ENCODE assay signal across 17 mouse cellular contexts in the genomic region with DNA sequence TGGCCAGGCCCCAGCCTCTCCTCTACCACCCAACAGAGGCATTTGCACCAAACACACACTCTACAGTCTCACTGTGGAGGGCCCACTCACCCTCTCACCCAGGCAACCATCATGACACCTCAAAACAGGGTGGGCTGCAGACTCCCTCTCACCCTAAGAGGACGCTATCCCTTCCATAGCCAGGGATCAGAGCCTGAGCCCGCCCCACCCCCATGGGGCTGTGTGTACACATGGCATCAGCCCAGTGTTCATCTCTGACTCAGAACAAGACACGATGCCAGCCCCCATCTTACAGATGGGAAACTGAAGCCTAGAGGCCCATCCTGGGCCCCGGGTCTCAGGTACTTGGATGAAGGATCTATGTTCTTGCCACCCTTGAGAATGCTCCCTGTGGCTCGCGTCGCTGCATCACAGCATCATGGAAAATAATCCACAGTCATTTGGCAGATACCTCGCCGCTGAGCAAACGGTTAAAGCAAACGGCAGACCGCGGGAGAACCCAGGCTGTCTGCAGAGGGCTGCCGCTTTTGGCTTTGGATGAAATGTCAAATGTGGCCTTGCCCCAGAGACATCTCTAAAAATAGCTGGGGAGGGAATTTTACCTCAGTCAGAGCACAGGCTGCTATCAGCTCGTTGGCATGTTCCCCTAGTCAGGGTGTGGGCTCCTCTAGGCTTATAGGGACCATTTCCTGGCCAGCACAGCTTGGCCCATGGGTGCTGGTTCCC.
A peak's percentile ranks its signal among the peaks of the same experiment; 100 is the strongest.
DNase-seq lines count a peak whose midpoint lies in the region; ATAC-seq and TF ChIP-seq lines count a peak whose summit lies in the region.
"Had no signal": no experiment of that assay in that cellular context is flagged by ENCODE, and none has a peak within 500 bp of the region (broad histone marks: within the 10 kb centered on the region; RNA-seq: fewer than 3 reads in every experiment).

No protein-coding gene starts in this region.

- intact Hi-C loops in heart, postnatal 14 days (cut with DNase I) = no loop called here
- intact Hi-C loops in left cerebral cortex, adult 2 months (cut with DNase I) = no loop called here

- ATAC-seq in kidney, embryonic 16.5 days (ENCODE audit: low FRiP score, low TSS enrichment) = no peak
- ATAC-seq: forebrain, embryonic 15.5 days; intestine, embryonic 16.5 days had no signal

- H3K4me1 ChIP-seq in kidney, embryonic 16.5 days (ENCODE audit: insufficient read depth, low read length) = no peaks in the 10 kb centered on the region
- H3K4me1 ChIP-seq: liver, embryonic 13.5 days had no signal

- 89% methylated on average over 15 of the region's 15 CpGs for WGBS in kidney, embryonic 16.5 days

- no peaks in the 10 kb centered on the region for H3K27me3 ChIP-seq in kidney, embryonic 16.5 days (ENCODE audit: insufficient read depth, low read length)
- H3K27me3 ChIP-seq: forebrain, embryonic 15.5 days; liver, embryonic 13.5 days; midbrain, embryonic 12.5 days; neural tube, embryonic 12.5 days had no signal

- TF ChIP-seq CTCF in left cerebral cortex, adult 2 months (IDR thresholded peaks at IDR 0.05) = no peak

- no peaks in the 10 kb centered on the region for H3K36me3 ChIP-seq in kidney, embryonic 16.5 days (ENCODE audit: insufficient read depth, low read length)
- H3K36me3 ChIP-seq: forebrain, embryonic 15.5 days; hindbrain, embryonic 10.5 days; liver, embryonic 13.5 days; midbrain, embryonic 12.5 days; neural tube, embryonic 12.5 days had no signal

- peak; percentile 6 for DNase-seq in layer of hippocampus, adult 11-12 months (ENCODE audit: low spot score)
- no peak for DNase-seq in layer of hippocampus, adult 8-10 months (ENCODE audit: low spot score in 2 of 2)
- peak; percentile 48 to 57 for DNase-seq in cerebellum, postnatal 10 days
- peak; percentile 19 for DNase-seq in heart, adult 8-10 months (ENCODE audit: low spot score)
- peak; percentile 17 to 38 for DNase-seq in heart, postnatal 14 days
- DNase-seq in neural tube, embryonic 10.5 days (ENCODE audit: extremely low spot score, low spot score) = no peak
- no peak for DNase-seq in left cerebral cortex, adult 2 months (ENCODE audit: extremely low spot score in 1 of 2, low spot score in 2 of 2)
- DNase-seq: adrenal gland, postnatal 14 days; liver, embryonic 13.5 days; thymus, adult 2 months had no signal

- H3K27ac ChIP-seq in kidney, embryonic 16.5 days (ENCODE audit: low read length) = no peak overlapping the region
- H3K27ac ChIP-seq in left cerebral cortex, adult 2 months = no peak overlapping the region
- H3K27ac ChIP-seq: forebrain, embryonic 15.5 days; hindbrain, embryonic 10.5 days; layer of hippocampus, adult 2 months; liver, embryonic 13.5 days; midbrain, embryonic 12.5 days; neural tube, embryonic 12.5 days had no signal

- 0 out of 2 replicates have a peak, but pooled peaks cover 9% of the 10 kb centered on the region for H3K9me3 ChIP-seq in kidney, embryonic 16.5 days (ENCODE audit: low read length)
- H3K9me3 ChIP-seq: forebrain, embryonic 15.5 days; liver, embryonic 13.5 days; midbrain, embryonic 12.5 days; neural tube, embryonic 12.5 days had no signal

- no peak overlapping the region for H3K4me2 ChIP-seq in kidney, embryonic 16.5 days (replicated peaks; ENCODE audit: low read depth, low read length)
- H3K4me2 ChIP-seq: forebrain, embryonic 15.5 days; liver, embryonic 13.5 days; midbrain, embryonic 12.5 days; neural tube, embryonic 12.5 days had no signal

- no peak overlapping the region for H3K4me3 ChIP-seq in kidney, embryonic 16.5 days (ENCODE audit: low read length)
- no peak overlapping the region for H3K4me3 ChIP-seq in left cerebral cortex, adult 2 months
- H3K4me3 ChIP-seq: forebrain, embryonic 15.5 days; hindbrain, embryonic 10.5 days; layer of hippocampus, adult 2 months; liver, embryonic 13.5 days; midbrain, embryonic 12.5 days; neural tube, embryonic 12.5 days had no signal

- no peak overlapping the region for H3K9ac ChIP-seq in kidney, embryonic 16.5 days (replicated peaks; ENCODE audit: low read length)
- H3K9ac ChIP-seq: forebrain, embryonic 15.5 days; liver, embryonic 13.5 days; midbrain, embryonic 12.5 days; neural tube, embryonic 12.5 days had no signal

Comparison
In these comparisons a context has a peak if more than half of its experiments do, and no peak if none do; other contexts are left out.
1. DNase-seq: peak in layer of hippocampus, adult 11-12 months (single experiment), cerebellum, postnatal 10 days (2 of 2), heart, adult 8-10 months (single experiment) and heart, postnatal 14 days (2 of 2); none in layer of hippocampus, adult 8-10 months (0 of 2), neural tube, embryonic 10.5 days (single experiment) and left cerebral cortex, adult 2 months (0 of 2).